Mouse (Mus musculus) right cerebral cortex, postnatal 14 days (tissue): ENCODE results near the gene Grin3a.
"Not testable (repeated sequence)": the region's sequence is repeated elsewhere in the genome, so short reads cannot be mapped to it uniquely, and the experiment has no call there.

Source experiments
- DNase-seq: peaks from one replicate; pipeline ENCODE4 v3.0.0; 2022

The Grin3a gene

GRCm38 (mm10) chr4:49680171-49680875 is 165.2 kb downstream of the Grin3a start:
- DNase-seq, result no peak

- no peak for DNase-seq
Observed at GRCm38 (mm10) chr4:49676790-49677189, 168.8 kb downstream of the Grin3a start.

GRCm38 (mm10) chr4:49676071-49676470 is 169.5 kb downstream of the Grin3a start:
- DNase-seq, result no peak

GRCm38 (mm10) chr4:49664850-49665249 is 180.7 kb downstream of the Grin3a start:
- no peak for DNase-seq

GRCm38 (mm10) chr4:49662231-49662630 is 183.3 kb downstream of the Grin3a start:
- DNase-seq, result no peak

- no peak for DNase-seq
Observed at GRCm38 (mm10) chr4:49661664-49662063, 183.9 kb downstream of the Grin3a start.

- no peak for DNase-seq
Observed at GRCm38 (mm10) chr4:49659421-49659820, 186.1 kb downstream of the Grin3a start.

- DNase-seq, result no peak
Observed at GRCm38 (mm10) chr4:49639913-49640312, 205.6 kb downstream of the Grin3a start.

GRCm38 (mm10) chr4:49637821-49638220 is 207.7 kb downstream of the Grin3a start:
- peak; percentile 13 for DNase-seq

- DNase-seq, result no peak
Observed at GRCm38 (mm10) chr4:49632139-49632481, 213.4 kb downstream of the Grin3a start.

- DNase-seq, result peak; percentile 95
Observed at GRCm38 (mm10) chr4:49631319-49632138, 214.0 kb downstream of the Grin3a start, which contains the start of gene Rnf20. Gene Rnf20, plus strand, starts transcription at chr4:49632006.

- DNase-seq, result no peak
Observed at GRCm38 (mm10) chr4:49628941-49629340, 216.6 kb downstream of the Grin3a start.

GRCm38 (mm10) chr4:49626973-49627372 is 218.6 kb downstream of the Grin3a start:
- peak; percentile 83 for DNase-seq

- not testable (repeated sequence) for DNase-seq
Observed at GRCm38 (mm10) chr4:49624969-49625368, 220.6 kb downstream of the Grin3a start.

- DNase-seq, result no peak
Observed at GRCm38 (mm10) chr4:49623916-49624315, 221.6 kb downstream of the Grin3a start.

GRCm38 (mm10) chr4:49622272-49622671 is 223.3 kb downstream of the Grin3a start:
- no peak for DNase-seq

GRCm38 (mm10) chr4:49619861-49620260 is 225.7 kb downstream of the Grin3a start:
- DNase-seq, result not testable (repeated sequence)

GRCm38 (mm10) chr4:49616924-49617323 is 228.6 kb downstream of the Grin3a start:
- no peak for DNase-seq
